Mouse (Mus musculus) kidney, embryonic 16.5 days (tissue): ENCODE data around the gene Slc35f6. TPM values are rescaled to one million over a fixed set of nuclear protein-coding genes. Genes with fewer than 3 reads are reported as not detected.
"Not testable (repeated sequence)": the region's sequence is repeated elsewhere in the genome, so short reads cannot be mapped to it uniquely, and the experiment has no call there.

ENCODE experiments used
- ATAC-seq: fragments of 200-750 bp; cut with Nextera tagmentation; 2 replicates; pipeline ENCODE4 v1.8.0; 2017; ENCODE audit warnings: moderate TSS enrichment; ENCODE audit not compliant: low FRiP score, low TSS enrichment
- H3K27ac ChIP-seq: fragments of 300-500 bp; sonication (generic); 2 replicates; pipeline ENCODE4 v1.5.1; 2014; ENCODE audit warnings: low read length
- H3K27me3 ChIP-seq: fragments of 300-500 bp; sonication (generic); 2 replicates; pipeline ENCODE4 v1.6.1; 2014; ENCODE audit warnings: low read length, control low read depth, mixed read lengths; ENCODE audit not compliant: insufficient read depth
- H3K36me3 ChIP-seq: fragments of 300-500 bp; sonication (generic); 2 replicates; pipeline ENCODE4 v1.6.1; 2014; ENCODE audit warnings: low read length, control low read depth, mixed read lengths; ENCODE audit not compliant: insufficient read depth
- H3K4me1 ChIP-seq: fragments of 300-500 bp; sonication (generic); 2 replicates; pipeline ENCODE4 v1.6.1; 2014; ENCODE audit warnings: low read length, control low read depth, mixed read lengths; ENCODE audit not compliant: insufficient read depth
- H3K4me2 ChIP-seq: fragments of 300-500 bp; sonication (generic); replicated peaks from 2 replicates; pipeline ENCODE4 v1.6.1; 2014; ENCODE audit warnings: low read depth, low read length
- H3K4me3 ChIP-seq: fragments of 300-500 bp; sonication (generic); 2 replicates; pipeline ENCODE4 v1.5.1; 2014; ENCODE audit warnings: mild to moderate bottlenecking, low read length
- H3K9ac ChIP-seq: fragments of 300-500 bp; sonication (generic); replicated peaks from 2 replicates; pipeline ENCODE4 v1.6.1; 2014; ENCODE audit warnings: low read length
- H3K9me3 ChIP-seq: fragments of 300-500 bp; sonication (generic); 2 replicates; pipeline ENCODE4 v1.6.1; 2016; ENCODE audit warnings: low read length, control low read depth
- WGBS: fragments of 180-500 bp; shearing (Covaris S2); extraction: QIAGEN DNeasy Blood & Tissue Kit; methylation state at CpG from one replicate; pipeline ENCODE4 v1.1.7; 2014; 5-methylcytosine and 5-hydroxymethylcytosine counted together
- polyA plus RNA-seq: library from polyadenylated mRNA; unstranded; fragments of >200 nt; fragmentation: Nextera tagmentation; extraction: Ambion mirVana; gene quantifications from 2 replicates; pipeline ENCODE4 v1.2.1, GENCODE M21; 2015

The Slc35f6 gene
- polyA plus RNA-seq, 1 experiment from 2014 or later = 31.0 TPM

- H3K4me1 ChIP-seq, H3K27ac ChIP-seq, H3K4me2 ChIP-seq, H3K9me3 ChIP-seq, H3K27me3 ChIP-seq, ATAC-seq, H3K9ac ChIP-seq, H3K4me3 ChIP-seq: not testable (repeated sequence)
- 97% methylated on average over 3 of the region's 3 CpGs for WGBS
- peaks cover 26% of the 10 kb centered on the region for H3K36me3 ChIP-seq
These were observed 30.3 kb downstream of the Slc35f6 start for GRCm38 (mm10) chr5:30678069-30678468.

GRCm38 (mm10) chr5:30678722-30679296 lies 31.1 kb downstream of the Slc35f6 start:
- Histone ChIP-seq H3K9me3 (no peaks in the 10 kb centered on the region), H3K36me3 (peaks cover 20% of the 10 kb centered on the region), H3K27me3 (no peaks in the 10 kb centered on the region), H3K9ac (no peak overlapping the region), H3K27ac (no peak overlapping the region), H3K4me2 (no peak overlapping the region), H3K4me1 (no peaks in the 10 kb centered on the region), H3K4me3 (no peak overlapping the region)
- no peak for ATAC-seq
- whole genome bisulfite sequencing = 96% methylated on average over 4 of the region's 4 CpGs

- Histone ChIP-seq H3K36me3 (peaks cover 20% of the 10 kb centered on the region), H3K9me3 (no peaks in the 10 kb centered on the region), H3K27me3 (no peaks in the 10 kb centered on the region), H3K4me1 (no peaks in the 10 kb centered on the region), H3K4me3 (no peak overlapping the region), H3K27ac (no peak overlapping the region), H3K4me2 (no peak overlapping the region), H3K9ac (no peak overlapping the region)
- no peak for ATAC-seq
- WGBS = 85% methylated on average over 5 of the region's 5 CpGs
These were observed 31.9 kb downstream of the Slc35f6 start for GRCm38 (mm10) chr5:30679593-30679992.

- ATAC-seq = no peak
These were observed 34.2 kb downstream of the Slc35f6 start for GRCm38 (mm10) chr5:30681970-30682369.

GRCm38 (mm10) chr5:30682967-30683600 lies 35.4 kb downstream of the Slc35f6 start:
- Histone ChIP-seq H3K4me3 (no peak overlapping the region), H3K27ac (no peak overlapping the region), H3K9ac (no peak overlapping the region), H3K27me3 (no peaks in the 10 kb centered on the region), H3K9me3 (no peaks in the 10 kb centered on the region), H3K4me2 (no peak overlapping the region), H3K36me3 (no peaks in the 10 kb centered on the region), H3K4me1 (no peaks in the 10 kb centered on the region)
- ATAC-seq = no peak

More at GRCm38 (mm10) chr5:30681970-30682369, 34.2 kb downstream of the Slc35f6 start:
- no peaks in the 10 kb centered on the region for H3K27me3 ChIP-seq
- no peaks in the 10 kb centered on the region for H3K4me1 ChIP-seq
- H3K27ac ChIP-seq = no peak overlapping the region
- H3K9ac ChIP-seq = no peak overlapping the region
- no peaks in the 10 kb centered on the region for H3K36me3 ChIP-seq
- H3K9me3 ChIP-seq = no peaks in the 10 kb centered on the region
- no peak overlapping the region for H3K4me3 ChIP-seq
- no peak overlapping the region for H3K4me2 ChIP-seq
- 90% methylated on average over 5 of the region's 5 CpGs for WGBS

- Histone ChIP-seq H3K9me3 (no peaks in the 10 kb centered on the region), H3K4me2 (no peak overlapping the region), H3K36me3 (no peaks in the 10 kb centered on the region), H3K9ac (no peak overlapping the region), H3K4me1 (no peaks in the 10 kb centered on the region), H3K27me3 (no peaks in the 10 kb centered on the region), H3K4me3 (no peak overlapping the region), H3K27ac (no peak overlapping the region)
- WGBS = 78% methylated on average over 3 of the region's 3 CpGs
- no peak for ATAC-seq
These were observed 36.3 kb downstream of the Slc35f6 start for GRCm38 (mm10) chr5:30683993-30684392.

- 74% methylated on average over 3 of the region's 3 CpGs for WGBS
- Histone ChIP-seq H3K4me1 (no peaks in the 10 kb centered on the region), H3K4me2 (no peak overlapping the region), H3K9me3 (no peaks in the 10 kb centered on the region), H3K27me3 (no peaks in the 10 kb centered on the region), H3K4me3 (no peak overlapping the region), H3K9ac (no peak overlapping the region), H3K36me3 (no peaks in the 10 kb centered on the region), H3K27ac (no peak overlapping the region)
- ATAC-seq = no peak
These were observed 39.0 kb downstream of the Slc35f6 start for GRCm38 (mm10) chr5:30686781-30687180.

GRCm38 (mm10) chr5:30700361-30701000 lies 52.7 kb downstream of the Slc35f6 start:
- no peak overlapping the region for H3K27ac ChIP-seq
- H3K36me3 ChIP-seq = no peaks in the 10 kb centered on the region
- 83% methylated on average over 8 of the region's 8 CpGs for WGBS
- no peak overlapping the region for H3K9ac ChIP-seq
- ATAC-seq = no peak
- H3K27me3 ChIP-seq = peaks cover 4% of the 10 kb centered on the region; the same call in 1 of the 2 replicates
- H3K4me1 ChIP-seq = no peaks in the 10 kb centered on the region
- H3K4me2 ChIP-seq = no peak overlapping the region
- H3K9me3 ChIP-seq = no peaks in the 10 kb centered on the region
- H3K4me3 ChIP-seq = no peak overlapping the region

GRCm38 (mm10) chr5:30701373-30701772 lies 53.6 kb downstream of the Slc35f6 start:
- H3K27ac ChIP-seq, H3K9ac ChIP-seq, H3K4me1 ChIP-seq, H3K9me3 ChIP-seq, H3K4me3 ChIP-seq, H3K27me3 ChIP-seq, H3K36me3 ChIP-seq, H3K4me2 ChIP-seq, ATAC-seq: not testable (repeated sequence)
- 56% methylated on average over 4 of the region's 4 CpGs for WGBS

GRCm38 (mm10) chr5:30701866-30702265 lies 54.1 kb downstream of the Slc35f6 start:
- H3K27ac ChIP-seq = no peak overlapping the region
- H3K9me3 ChIP-seq = no peaks in the 10 kb centered on the region
- ATAC-seq = no peak
- H3K9ac ChIP-seq = no peak overlapping the region
- H3K27me3 ChIP-seq = peaks cover 4% of the 10 kb centered on the region; the same call in 1 of the 2 replicates
- no peaks in the 10 kb centered on the region for H3K36me3 ChIP-seq
- H3K4me1 ChIP-seq = no peaks in the 10 kb centered on the region
- WGBS = 82% methylated on average over 3 of the region's 3 CpGs
- H3K4me3 ChIP-seq = no peak overlapping the region
- no peak overlapping the region for H3K4me2 ChIP-seq
